Mouse (Mus musculus): ENCODE data around the gene Kl. TPM values are rescaled to one million over a fixed set of nuclear protein-coding genes. Genes with fewer than 3 reads are reported as not detected.

Gene Kl
- total and polyA plus RNA-seq, 3 experiments: not detected

DNA sequence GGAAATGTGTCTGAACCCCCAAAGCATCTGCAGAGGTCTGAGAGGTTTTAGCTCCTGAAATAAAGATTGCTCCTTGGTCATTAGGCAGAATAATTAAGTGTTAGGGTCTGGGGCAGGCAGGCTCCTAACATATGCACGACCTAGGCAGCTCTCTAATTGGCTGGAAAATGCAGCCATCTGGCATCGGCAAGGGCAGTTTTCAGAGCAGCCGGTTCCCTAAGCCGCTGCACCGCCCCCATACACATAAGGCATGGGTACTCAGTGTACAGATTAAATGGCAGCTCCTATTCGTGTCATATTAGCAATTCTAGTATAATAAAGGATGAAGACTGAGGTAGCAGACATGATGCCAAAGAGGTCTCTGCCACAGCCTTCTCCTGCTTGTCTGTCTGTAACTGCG lies 74.8 kb downstream of the Kl start:
- H3K4me2 ChIP-seq (ENCODE audit: insufficient read depth, low read depth, poor library complexity, severe bottlenecking): no peak overlapping the region

DNA sequence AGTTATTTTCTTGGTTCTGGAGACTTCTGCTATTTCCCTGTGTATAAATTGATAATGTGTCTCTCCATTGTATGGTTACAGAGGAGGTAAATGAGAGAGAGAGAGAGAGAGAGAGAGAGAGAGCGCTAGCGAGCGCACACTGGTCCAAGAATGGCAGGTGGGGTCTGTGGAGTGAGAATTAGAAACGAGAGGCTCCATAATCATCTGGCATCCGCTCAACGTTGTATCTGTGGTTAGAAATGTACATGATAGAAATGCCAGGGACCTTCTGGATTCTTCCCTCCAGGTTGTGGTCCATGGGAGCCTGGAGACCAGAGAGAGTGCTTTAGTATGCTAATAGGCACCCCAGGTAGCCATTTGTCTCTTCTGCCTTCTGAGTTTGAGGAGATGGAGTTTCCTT lies 76.5 kb downstream of the Kl start:
- dilution Hi-C loops (cut with MboI; ENCODE audit: extremely low pct_ligation_motif_present, extremely low pct_unique_long_range_greater_than_20kb, low sequenced_read_pairs) (no loop called here), in situ Hi-C loops (cut with MboI; ENCODE audit: low pct_ligation_motif_present, low pct_unique_long_range_greater_than_20kb, low sequenced_read_pairs) (no loop called here)
- DNase-seq (ENCODE audit: extremely low read depth): no peak
- no peak overlapping the region for H3K4me2 ChIP-seq (ENCODE audit: insufficient read depth, low read depth, poor library complexity, severe bottlenecking)
- H3K9me3 ChIP-seq (replicated peaks; ENCODE audit: low read length): peaks cover 11% of the 10 kb centered on the region
- TF ChIP-seq ZMIZ1 (IDR thresholded peaks at IDR 0.05; ENCODE audit: low read depth, low read length): no peak
- no peak for TF ChIP-seq ETS1 (conservative IDR thresholded peaks at IDR 0.05; ENCODE audit: low read depth, low read length)
- no peak for TF ChIP-seq ZC3H11A (IDR thresholded peaks at IDR 0.05; ENCODE audit: low read depth, low read length)
- no peak for TF ChIP-seq NELFE (IDR thresholded peaks at IDR 0.05; ENCODE audit: low read depth, low read length)
- no peak for TF ChIP-seq USF2 (conservative IDR thresholded peaks at IDR 0.05; ENCODE audit: low read depth, low read length)
- TF ChIP-seq PAX5 (IDR thresholded peaks at IDR 0.05; ENCODE audit: low read length): no peak
- no peaks in the 10 kb centered on the region for H3K36me3 ChIP-seq (replicated peaks in 1 of 2; ENCODE audit: control insufficient read depth in 1 of 2, insufficient read depth in 1 of 2, low read length in 1 of 2)
- H3K9ac ChIP-seq (ENCODE audit: insufficient read depth, low read depth): no peak overlapping the region
- peaks cover 0 to 2% of the 10 kb centered on the region in 2 experiments; a peak in 1 of 4 replicates for H3K4me1 ChIP-seq (ENCODE audit: control insufficient read depth in 1 of 2, insufficient read depth in 2 of 2)
- H3K4me3 ChIP-seq (replicated peaks in 1 of 3; ENCODE audit: low read depth in 2 of 3, low read length in 2 of 3, poor library complexity in 1 of 3): no peak overlapping the region
- H3K27ac ChIP-seq (ENCODE audit: insufficient read depth, low read depth): no peak overlapping the region
- no peaks in the 10 kb centered on the region for H3K79me2 ChIP-seq (replicated peaks; ENCODE audit: control insufficient read depth, extremely low read depth, insufficient read depth, poor library complexity, severe bottlenecking)
- peaks cover 26% of the 10 kb centered on the region for H3K27me3 ChIP-seq (replicated peaks)

More for the DNA sequence above, 74.8 kb downstream of the Kl start:
- Histone ChIP-seq H3K4me3 (replicated peaks in 1 of 3; ENCODE audit: low read depth in 2 of 3, low read length in 2 of 3, poor library complexity in 1 of 3) (no peak overlapping the region), H3K4me1 (ENCODE audit: control insufficient read depth in 1 of 2, insufficient read depth in 2 of 2) (peaks cover 0 to 2% of the 10 kb centered on the region in 2 experiments; a peak in 1 of 4 replicates), H3K79me2 (replicated peaks; ENCODE audit: control insufficient read depth, extremely low read depth, insufficient read depth, poor library complexity, severe bottlenecking) (no peaks in the 10 kb centered on the region), H3K27me3 (replicated peaks) (peaks cover 30% of the 10 kb centered on the region), H3K36me3 (replicated peaks in 1 of 2; ENCODE audit: control insufficient read depth in 1 of 2, insufficient read depth in 1 of 2, low read length in 1 of 2) (no peaks in the 10 kb centered on the region), H3K9me3 (replicated peaks; ENCODE audit: low read length) (no peaks in the 10 kb centered on the region), H3K9ac (ENCODE audit: insufficient read depth, low read depth) (no peak overlapping the region), H3K27ac (ENCODE audit: insufficient read depth, low read depth) (no peak overlapping the region)
- TF ChIP-seq USF1 (IDR thresholded peaks at IDR 0.05; ENCODE audit: low read depth, low read length) (no peak), NRF1 (IDR thresholded peaks at IDR 0.05; ENCODE audit: low read depth, low read length) (no peak), KAT2A (IDR thresholded peaks at IDR 0.05; ENCODE audit: insufficient replicate concordance, low read length) (no peak), ZKSCAN1 (IDR thresholded peaks at IDR 0.05; ENCODE audit: borderline replicate concordance, low read depth, low read length) (no peak), GABPA (IDR thresholded peaks at IDR 0.05; ENCODE audit: insufficient replicate concordance, low read depth, low read length) (no peak), MAZ (IDR thresholded peaks at IDR 0.05; ENCODE audit: low read depth, low read length) (no peak), E2F4 (IDR thresholded peaks at IDR 0.05; ENCODE audit: insufficient replicate concordance, low read depth, low read length) (no peak), JUND (conservative IDR thresholded peaks at IDR 0.05; ENCODE audit: low read depth, low read length) (no peak)
- dilution Hi-C loops (cut with MboI; ENCODE audit: extremely low pct_ligation_motif_present, extremely low pct_unique_long_range_greater_than_20kb, low sequenced_read_pairs): no loop called here
- in situ Hi-C loops (cut with MboI; ENCODE audit: low pct_ligation_motif_present, low pct_unique_long_range_greater_than_20kb, low sequenced_read_pairs): no loop called here
- no peak for DNase-seq (ENCODE audit: extremely low read depth)
